Mouse (Mus musculus) liver, embryonic 13.5 days (tissue): ENCODE measurements at regions not wholly inside any gene's neighbourhood (a gene's known extent, or its start where the extent isn't known, plus 50 kb on each side); places are given as distances from the start of the nearest gene placed in this dataset.

Source experiments
- ATAC-seq: fragments of 200-750 bp; cut with Nextera tagmentation; 2 replicates; pipeline ENCODE4 v1.8.0; 2017; ENCODE audit warnings: low read depth, mild to moderate bottlenecking, moderate number of reproducible peaks, moderate library complexity
- DNase-seq: peaks from one replicate; pipeline ENCODE4 v3.0.0; 2022
- H3K27ac ChIP-seq: fragments of 300-500 bp; sonication (generic); 2 replicates; pipeline ENCODE4 v1.5.1; 2015; ENCODE audit warnings: moderate library complexity, mild to moderate bottlenecking, inconsistent platforms
- H3K27me3 ChIP-seq: fragments of 300-500 bp; sonication (generic); 2 replicates; pipeline ENCODE4 v1.6.1; 2015; ENCODE audit warnings: mild to moderate bottlenecking, inconsistent platforms
- H3K36me3 ChIP-seq: fragments of 300-500 bp; sonication (generic); 2 replicates; pipeline ENCODE4 v1.6.1; 2015; ENCODE audit warnings: mild to moderate bottlenecking, inconsistent platforms
- H3K4me1 ChIP-seq: fragments of 300-500 bp; sonication (generic); replicated peaks from 2 replicates; pipeline ENCODE4 v1.6.1; 2015; ENCODE audit warnings: inconsistent platforms
- H3K4me2 ChIP-seq: fragments of 300-500 bp; sonication (generic); 2 replicates; pipeline ENCODE4 v1.6.1; 2015; ENCODE audit warnings: inconsistent platforms, mild to moderate bottlenecking, moderate library complexity
- H3K4me3 ChIP-seq: fragments of 300-500 bp; sonication (generic); replicated peaks from 2 replicates; pipeline ENCODE4 v1.5.1; 2015; ENCODE audit warnings: mild to moderate bottlenecking, inconsistent platforms
- H3K9ac ChIP-seq: fragments of 300-500 bp; sonication (generic); 2 replicates; pipeline ENCODE4 v1.6.1; 2015; ENCODE audit warnings: mild to moderate bottlenecking, inconsistent platforms
- H3K9me3 ChIP-seq: fragments of 300-500 bp; sonication (generic); replicated peaks from 2 replicates; pipeline ENCODE4 v1.6.1; 2016; ENCODE audit warnings: inconsistent platforms
- WGBS: fragments of 180-500 bp; shearing (Covaris S2); methylation state at CpG from one replicate; pipeline ENCODE4 v1.1.7; 2015; ENCODE audit not compliant: insufficient replicate concordance; 5-methylcytosine and 5-hydroxymethylcytosine counted together

DNA sequence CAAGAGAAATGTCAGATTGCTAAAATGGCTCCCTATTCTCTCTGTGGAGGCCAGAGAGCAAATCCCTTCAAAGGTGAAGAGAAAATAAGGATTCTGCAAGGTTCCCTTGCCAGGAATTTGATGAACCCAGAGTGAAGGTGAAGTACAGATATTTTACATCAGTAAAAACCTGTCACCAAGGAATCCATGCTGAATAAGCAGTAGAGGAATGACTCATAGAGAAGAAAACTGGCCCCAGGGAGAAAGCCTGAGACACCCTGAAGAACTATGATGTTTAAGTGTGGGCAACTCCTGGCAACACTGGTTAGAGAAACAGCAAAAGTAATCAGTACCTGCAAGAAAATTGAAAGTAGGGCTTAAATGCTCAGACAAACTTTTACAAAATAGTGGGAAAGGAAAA is 1292.1 kb upstream of the Lrrc6 start:
- Histone ChIP-seq H3K4me1 (no peaks in the 10 kb centered on the region), H3K9ac (no peak overlapping the region), H3K4me3 (no peak overlapping the region), H3K36me3 (no peaks in the 10 kb centered on the region), H3K9me3 (no peaks in the 10 kb centered on the region), H3K27me3 (no peaks in the 10 kb centered on the region), H3K4me2 (no peak overlapping the region), H3K27ac (no peak overlapping the region)
- ATAC-seq, result no peak
- no peak for DNase-seq

DNA sequence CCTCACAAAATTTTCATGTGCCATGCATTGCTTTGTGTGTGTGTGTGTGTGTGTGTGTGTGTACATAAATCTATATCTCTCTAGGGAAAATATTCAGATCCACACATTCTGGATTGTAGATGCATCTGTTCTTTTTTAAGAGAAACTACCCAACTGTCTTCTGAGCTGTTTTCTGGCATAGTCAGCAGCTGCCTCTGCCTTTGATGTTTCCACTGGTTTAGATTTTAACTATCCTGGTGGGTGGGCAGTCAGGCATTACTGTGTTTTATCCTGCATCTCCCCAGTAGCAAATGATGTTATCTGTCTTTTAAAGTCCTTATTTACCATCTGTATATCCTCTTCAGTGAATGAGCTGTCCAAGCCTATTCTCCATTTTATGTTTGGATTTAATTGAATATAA is 1287.9 kb upstream of the Lrrc6 start:
- Histone ChIP-seq H3K4me3 (no peak overlapping the region), H3K36me3 (no peaks in the 10 kb centered on the region), H3K4me1 (no peaks in the 10 kb centered on the region), H3K9me3 (no peaks in the 10 kb centered on the region), H3K27me3 (no peaks in the 10 kb centered on the region), H3K27ac (no peak overlapping the region), H3K9ac (no peak overlapping the region), H3K4me2 (no peak overlapping the region)
- DNase-seq (no peak), ATAC-seq (no peak)

DNA sequence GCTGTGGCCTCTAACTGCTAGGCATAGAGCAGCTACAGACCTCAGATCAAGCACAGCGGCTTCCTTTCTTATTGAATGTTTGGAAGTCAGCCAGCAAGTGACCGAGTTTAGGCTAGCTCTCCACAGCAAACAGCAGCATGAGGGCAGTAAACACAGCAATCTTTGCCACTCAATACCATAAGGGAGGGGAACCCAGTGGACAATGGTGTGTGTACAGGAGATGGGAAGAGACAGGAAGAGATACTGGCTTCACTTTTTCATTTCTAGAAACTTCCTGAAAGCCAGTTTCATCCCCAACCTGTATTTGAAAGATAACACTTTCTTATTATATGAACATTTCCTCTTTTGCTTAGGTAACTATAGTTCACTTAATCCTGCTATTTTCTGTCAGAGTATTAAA is 1284.9 kb upstream of the Lrrc6 start:
- no peaks in the 10 kb centered on the region for H3K27me3 ChIP-seq
- H3K4me1 ChIP-seq, result no peaks in the 10 kb centered on the region
- WGBS, result 52% methylated on average over 2 of the region's 2 CpGs
- H3K9ac ChIP-seq, result no peak overlapping the region
- no peak overlapping the region for H3K4me2 ChIP-seq
- H3K27ac ChIP-seq, result no peak overlapping the region
- no peaks in the 10 kb centered on the region for H3K36me3 ChIP-seq
- ATAC-seq (no peak), DNase-seq (no peak)
- no peaks in the 10 kb centered on the region for H3K9me3 ChIP-seq
- no peak overlapping the region for H3K4me3 ChIP-seq

DNA sequence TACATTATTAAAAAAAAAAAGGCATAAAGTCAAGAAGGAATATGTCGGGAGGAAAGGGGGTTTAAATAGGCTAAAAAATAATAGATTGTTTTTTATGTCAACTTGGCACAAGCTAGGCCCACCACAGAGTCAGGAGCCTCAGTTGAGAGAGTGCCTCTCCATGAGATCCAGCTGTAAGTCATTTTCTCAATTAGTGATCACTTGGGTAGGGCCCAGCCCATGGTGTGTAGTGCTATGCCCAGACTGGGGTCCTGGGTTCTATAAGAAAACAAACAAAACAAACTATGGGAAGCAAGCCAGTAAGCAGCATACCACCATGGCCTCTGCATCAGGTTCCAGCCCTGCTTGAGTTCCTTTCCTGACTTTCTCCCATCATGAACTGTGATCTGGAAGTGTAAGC is 1283.0 kb upstream of the Lrrc6 start:
- DNase-seq, result no peak
- H3K9ac ChIP-seq, result no peak overlapping the region

DNA sequence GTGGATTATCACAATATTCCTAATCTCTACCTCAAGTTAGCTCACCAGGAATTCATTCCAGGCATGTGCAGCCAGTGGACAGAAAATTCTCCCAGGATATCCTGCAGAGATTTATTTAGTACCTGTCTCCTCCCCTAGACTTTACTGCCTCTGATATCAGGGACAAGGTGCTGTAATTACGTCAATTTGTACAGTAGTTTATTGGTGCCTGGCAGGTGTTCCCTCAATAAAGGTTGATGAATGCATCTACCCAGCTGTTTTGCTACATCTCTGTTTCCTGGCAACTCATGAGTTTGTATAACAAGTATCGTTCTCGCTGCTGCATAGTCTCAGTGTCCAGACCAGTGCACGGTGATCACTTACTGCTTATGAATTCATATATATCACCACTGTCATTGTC is 1281.8 kb upstream of the Lrrc6 start:
- Histone ChIP-seq H3K27me3 (no peaks in the 10 kb centered on the region), H3K27ac (no peak overlapping the region), H3K4me3 (no peak overlapping the region), H3K36me3 (no peaks in the 10 kb centered on the region), H3K9ac (no peak overlapping the region), H3K9me3 (no peaks in the 10 kb centered on the region), H3K4me2 (no peak overlapping the region), H3K4me1 (no peaks in the 10 kb centered on the region)
- WGBS, result 78% methylated on average over 4 of the region's 4 CpGs
- DNase-seq (no peak), ATAC-seq (no peak)

More for the DNA sequence above, 1283.0 kb upstream of the Lrrc6 start:
- H3K27me3 ChIP-seq, result no peaks in the 10 kb centered on the region
- H3K4me2 ChIP-seq, result no peak overlapping the region
- WGBS, result 68% methylated on average over 1 of the region's 1 CpGs
- no peaks in the 10 kb centered on the region for H3K36me3 ChIP-seq
- no peaks in the 10 kb centered on the region for H3K9me3 ChIP-seq
- H3K4me3 ChIP-seq, result no peak overlapping the region
- H3K4me1 ChIP-seq, result no peaks in the 10 kb centered on the region
- ATAC-seq, result no peak
- no peak overlapping the region for H3K27ac ChIP-seq

DNA sequence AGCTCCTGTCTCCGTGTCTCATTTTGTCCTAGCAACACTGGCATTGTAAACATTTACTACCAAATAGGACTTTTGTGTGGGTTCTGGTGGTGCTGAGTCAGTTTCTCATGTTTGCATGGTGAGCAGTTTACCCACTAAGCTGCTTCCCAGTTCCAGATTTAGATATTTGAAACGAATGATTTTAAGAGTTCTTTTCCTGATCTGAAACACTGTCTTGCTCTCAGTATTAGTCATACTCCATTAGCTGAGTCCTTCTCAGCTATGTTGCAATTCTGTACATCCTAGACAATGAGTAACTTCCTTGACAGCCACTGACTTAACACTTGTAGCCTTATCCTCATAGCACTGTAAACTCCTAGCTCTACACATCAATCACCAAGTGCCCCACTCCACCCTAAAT is 1280.1 kb upstream of the Lrrc6 start:
- WGBS, result 36% methylated on average over 2 of the region's 2 CpGs
- no peaks in the 10 kb centered on the region for H3K9me3 ChIP-seq
- no peaks in the 10 kb centered on the region for H3K4me1 ChIP-seq
- no peak for DNase-seq
- no peak overlapping the region for H3K27ac ChIP-seq
- H3K4me3 ChIP-seq, result no peak overlapping the region
- no peak overlapping the region for H3K4me2 ChIP-seq
- H3K9ac ChIP-seq, result no peak overlapping the region
- H3K27me3 ChIP-seq, result no peaks in the 10 kb centered on the region
- ATAC-seq, result no peak
- H3K36me3 ChIP-seq, result no peaks in the 10 kb centered on the region

DNA sequence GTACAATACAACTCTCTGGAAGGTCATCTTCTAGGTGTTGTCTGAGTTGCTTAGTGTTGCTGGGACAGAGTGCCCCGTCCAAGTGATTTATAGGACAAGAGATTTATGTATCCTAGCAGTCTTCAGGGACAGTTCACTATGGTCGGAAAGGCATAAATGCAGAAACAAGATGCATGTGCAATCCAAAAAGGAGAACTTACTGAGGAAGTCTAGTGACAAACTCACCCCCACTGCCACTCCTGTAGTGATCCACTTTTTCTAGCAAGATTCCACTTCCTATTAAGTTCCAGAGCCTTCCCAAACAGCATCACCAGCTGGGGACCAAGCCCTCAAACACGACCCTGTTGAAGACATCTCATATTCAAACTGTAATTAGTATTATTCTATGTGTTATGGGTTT is 1266.9 kb upstream of the Lrrc6 start:
- Histone ChIP-seq H3K4me1 (no peaks in the 10 kb centered on the region), H3K27me3 (no peaks in the 10 kb centered on the region), H3K9me3 (no peaks in the 10 kb centered on the region), H3K4me2 (no peak overlapping the region), H3K36me3 (no peaks in the 10 kb centered on the region), H3K4me3 (no peak overlapping the region), H3K9ac (no peak overlapping the region), H3K27ac (no peak overlapping the region)
- DNase-seq, result no peak
- ATAC-seq, result no peak
- WGBS, result 32% methylated on average over 3 of the region's 3 CpGs

DNA sequence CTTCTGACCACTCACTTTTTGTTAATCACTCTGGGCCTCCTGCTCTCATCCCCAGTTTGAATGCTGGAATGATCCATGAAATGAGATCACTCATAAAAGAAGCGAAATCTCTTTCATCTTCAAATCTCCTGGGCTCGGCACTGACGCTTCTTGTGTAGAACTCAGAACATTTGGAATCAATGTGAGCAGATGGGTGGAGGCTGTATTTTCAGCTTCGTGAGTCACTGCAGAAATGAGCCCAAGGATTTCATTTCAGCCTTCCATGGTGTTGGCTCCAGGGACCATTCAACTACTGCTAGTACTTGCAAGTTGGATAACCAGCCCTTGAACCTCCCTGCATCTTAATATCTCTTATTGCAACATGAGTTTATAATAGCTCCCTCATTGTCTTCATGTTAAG is 1258.5 kb upstream of the Lrrc6 start:
- Histone ChIP-seq H3K9me3 (no peaks in the 10 kb centered on the region), H3K4me2 (no peak overlapping the region), H3K36me3 (no peaks in the 10 kb centered on the region), H3K27me3 (no peaks in the 10 kb centered on the region), H3K9ac (no peak overlapping the region), H3K4me3 (no peak overlapping the region), H3K27ac (no peak overlapping the region), H3K4me1 (no peaks in the 10 kb centered on the region)
- 66% methylated on average over 4 of the region's 4 CpGs for WGBS
- DNase-seq (no peak), ATAC-seq (no peak)

DNA sequence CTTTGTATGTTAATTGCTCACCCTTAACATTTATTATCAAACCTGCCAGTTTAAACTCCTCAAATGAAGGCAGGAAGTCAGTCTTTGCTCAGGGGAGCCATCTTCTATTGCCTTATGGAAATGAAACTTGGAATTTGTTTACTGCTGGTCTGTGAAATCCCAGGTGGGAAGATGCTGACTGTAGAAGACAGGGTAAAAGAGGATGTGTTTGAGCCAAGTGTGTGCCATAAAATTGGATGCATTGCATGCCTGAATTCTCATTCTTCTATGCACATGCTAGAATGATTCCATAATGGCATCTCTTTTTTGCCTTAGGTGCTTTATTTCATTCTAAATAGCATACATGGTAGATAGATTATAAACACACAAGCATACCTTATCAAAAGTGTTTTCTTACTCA is 1249.9 kb upstream of the Lrrc6 start:
- Histone ChIP-seq H3K4me3 (no peak overlapping the region), H3K9me3 (no peaks in the 10 kb centered on the region), H3K9ac (no peak overlapping the region), H3K4me1 (no peaks in the 10 kb centered on the region), H3K27ac (no peak overlapping the region), H3K27me3 (no peaks in the 10 kb centered on the region), H3K36me3 (no peaks in the 10 kb centered on the region), H3K4me2 (no peak overlapping the region)
- ATAC-seq (no peak), DNase-seq (no peak)

DNA sequence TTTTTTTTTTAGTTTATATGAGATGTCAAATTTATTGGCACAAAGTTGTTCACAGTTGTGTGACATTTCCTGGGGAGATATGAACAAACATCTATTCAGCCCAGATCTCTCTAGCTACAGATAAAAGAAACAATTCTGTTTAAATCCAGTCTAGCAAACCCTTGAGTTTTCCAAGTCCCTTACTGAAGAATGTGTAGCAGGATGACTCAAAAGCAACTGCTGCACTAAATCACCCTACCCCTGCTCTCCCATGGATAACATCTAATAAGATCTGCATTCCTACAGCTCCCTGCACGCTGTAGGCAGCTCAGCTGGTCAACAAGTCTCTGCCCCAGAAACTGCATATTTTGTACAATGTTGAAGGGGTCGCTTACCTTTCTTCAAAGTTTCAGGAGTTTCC is 1242.6 kb upstream of the Lrrc6 start:
- Histone ChIP-seq H3K27me3 (no peaks in the 10 kb centered on the region), H3K4me1 (no peaks in the 10 kb centered on the region), H3K4me2 (no peak overlapping the region), H3K27ac (no peak overlapping the region), H3K9ac (no peak overlapping the region), H3K4me3 (no peak overlapping the region), H3K9me3 (no peaks in the 10 kb centered on the region), H3K36me3 (no peaks in the 10 kb centered on the region)
- WGBS, result 45% methylated on average over 2 of the region's 2 CpGs
- DNase-seq (no peak), ATAC-seq (no peak)

DNA sequence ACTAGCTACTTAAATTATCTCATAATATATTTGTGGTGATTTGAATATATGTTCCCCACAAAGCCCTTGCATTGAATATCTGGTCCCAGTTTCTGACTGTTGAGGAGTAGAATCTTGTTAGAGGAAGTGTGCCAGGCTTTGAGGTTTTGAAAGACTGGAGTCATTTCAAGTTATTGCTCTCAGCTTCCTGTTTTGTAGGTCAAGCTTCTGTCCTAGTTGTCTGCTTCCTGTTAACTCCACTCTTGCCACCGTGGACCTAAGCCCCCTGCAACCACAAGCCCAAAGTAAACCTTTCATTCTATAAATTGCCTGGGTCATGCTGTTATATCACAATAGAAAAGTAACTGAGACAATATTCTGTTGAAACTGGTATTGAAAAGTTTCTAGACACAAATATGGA is 1232.3 kb upstream of the Lrrc6 start:
- DNase-seq (no peak), ATAC-seq (no peak)
- H3K4me2 ChIP-seq, result no peak overlapping the region
- H3K9ac ChIP-seq, result no peak overlapping the region
- H3K27ac ChIP-seq, result no peak overlapping the region
- no peaks in the 10 kb centered on the region for H3K27me3 ChIP-seq
- no peaks in the 10 kb centered on the region for H3K9me3 ChIP-seq
- no peaks in the 10 kb centered on the region for H3K36me3 ChIP-seq
- 11% methylated on average over 1 of the region's 1 CpGs for WGBS
- H3K4me1 ChIP-seq, result no peaks in the 10 kb centered on the region
- H3K4me3 ChIP-seq, result no peak overlapping the region

DNA sequence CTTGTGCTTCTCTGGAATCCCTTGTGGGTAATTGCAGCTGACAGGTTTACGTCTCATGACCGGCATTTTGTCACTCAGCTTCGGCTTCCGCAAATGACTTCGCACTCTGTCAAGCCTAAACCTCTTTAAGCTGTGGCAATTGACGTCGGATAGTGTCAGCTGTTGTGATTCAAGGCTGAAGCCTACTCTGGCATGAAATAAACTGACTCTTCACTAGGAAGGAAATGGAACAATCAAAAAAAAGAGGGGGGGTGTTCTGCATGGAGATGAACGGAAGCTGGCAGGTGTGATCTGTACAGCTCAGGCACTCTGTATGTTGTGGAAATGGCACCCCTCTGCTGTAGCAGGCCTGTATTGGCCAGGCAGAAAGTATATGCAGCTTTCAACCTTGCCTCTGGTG is 1228.8 kb upstream of the Lrrc6 start:
- Histone ChIP-seq H3K27me3 (no peaks in the 10 kb centered on the region), H3K27ac (no peak overlapping the region), H3K4me3 (no peak overlapping the region), H3K36me3 (no peaks in the 10 kb centered on the region), H3K4me2 (no peak overlapping the region), H3K4me1 (no peaks in the 10 kb centered on the region), H3K9ac (no peak overlapping the region), H3K9me3 (no peaks in the 10 kb centered on the region)
- no peak for ATAC-seq
- 85% methylated on average over 8 of the region's 8 CpGs for WGBS
- no peak for DNase-seq

DNA sequence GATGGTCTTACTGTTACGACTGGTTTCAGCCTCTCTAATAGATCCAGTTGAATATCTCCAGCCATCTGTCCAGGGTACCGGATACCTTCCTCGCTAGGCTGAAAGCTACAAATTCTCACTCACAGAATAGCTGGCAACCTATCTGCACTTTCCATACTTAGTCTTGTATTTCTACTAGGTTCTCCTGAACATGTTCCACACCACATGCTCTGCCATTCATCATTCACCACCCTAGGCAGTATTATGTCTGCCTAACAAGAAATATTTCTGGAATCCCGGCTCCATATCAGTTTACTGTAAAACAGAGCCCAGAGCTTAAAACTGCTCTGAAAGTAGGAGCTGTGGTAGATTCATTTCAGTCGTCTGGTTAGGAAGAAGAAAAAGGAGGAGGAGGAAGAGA is 1224.5 kb upstream of the Lrrc6 start:
- Histone ChIP-seq H3K9ac (no peak overlapping the region), H3K9me3 (no peaks in the 10 kb centered on the region), H3K4me1 (no peaks in the 10 kb centered on the region), H3K4me3 (no peak overlapping the region), H3K4me2 (no peak overlapping the region), H3K27me3 (no peaks in the 10 kb centered on the region), H3K36me3 (no peaks in the 10 kb centered on the region), H3K27ac (no peak overlapping the region)
- DNase-seq (no peak), ATAC-seq (no peak)
- WGBS, result 58% methylated on average over 5 of the region's 5 CpGs
